Mouse (Mus musculus): ENCODE measurements around the gene Lypd6b.

Gene Lypd6b

DNA sequence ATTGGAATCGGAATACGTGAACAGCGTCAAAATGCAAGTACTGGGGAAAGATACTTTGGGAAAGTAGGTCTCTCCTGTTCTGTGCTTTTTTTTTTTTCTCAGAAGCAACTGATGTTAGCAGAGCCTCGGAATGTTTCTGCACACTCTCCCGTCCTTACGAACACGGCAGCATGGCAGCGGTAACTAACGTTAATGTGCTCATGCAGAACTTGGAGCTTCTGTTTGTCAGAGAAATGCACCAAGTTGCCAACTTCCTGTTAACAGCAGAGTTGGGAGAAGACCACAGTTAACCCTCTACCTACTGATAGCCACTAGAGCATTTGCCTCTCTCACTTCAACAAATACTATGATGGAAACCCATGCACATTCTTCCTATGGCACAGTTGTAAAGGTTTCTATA lies 93.0 kb downstream of the Lypd6b start:
- no peak for DNase-seq

DNA sequence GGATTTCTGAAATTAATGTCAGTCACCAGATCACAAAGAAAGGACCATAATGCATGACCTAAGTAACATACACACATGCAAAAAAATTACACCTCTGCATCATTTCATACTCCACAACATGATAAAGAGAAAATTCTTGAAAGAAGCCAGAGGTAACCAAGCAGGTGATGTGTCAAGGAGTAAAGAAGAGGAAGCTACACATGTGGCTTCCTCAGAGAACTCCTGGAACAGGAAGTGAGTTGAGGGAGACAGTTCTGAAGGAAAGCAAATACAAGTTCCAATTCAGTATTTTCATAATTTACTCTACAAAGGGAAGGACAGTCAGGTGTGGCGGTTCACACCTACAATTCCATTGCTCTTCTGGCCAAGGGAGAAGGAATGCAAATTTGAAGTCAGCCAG lies 93.5 kb downstream of the Lypd6b start:
- no peak for DNase-seq

DNA sequence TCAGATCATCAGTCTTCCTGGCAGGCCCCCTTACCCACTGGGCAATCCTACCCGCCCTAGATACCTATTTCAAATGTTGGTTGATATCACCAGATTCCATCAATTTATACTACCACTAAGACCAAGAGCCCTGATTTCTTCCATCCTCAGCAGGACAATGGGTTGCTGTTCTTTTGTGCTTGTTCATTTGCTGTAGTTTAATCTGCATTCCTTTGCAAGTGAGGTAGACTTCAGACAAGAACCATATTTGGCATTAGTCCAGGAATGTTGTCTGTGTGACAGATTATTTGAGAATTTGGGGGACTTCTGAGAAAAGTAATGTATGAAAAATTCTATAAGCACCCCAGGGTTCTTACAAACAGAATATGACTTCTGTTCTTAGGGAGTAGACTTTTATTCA lies 95.0 kb downstream of the Lypd6b start:
- DNase-seq: no peak

DNA sequence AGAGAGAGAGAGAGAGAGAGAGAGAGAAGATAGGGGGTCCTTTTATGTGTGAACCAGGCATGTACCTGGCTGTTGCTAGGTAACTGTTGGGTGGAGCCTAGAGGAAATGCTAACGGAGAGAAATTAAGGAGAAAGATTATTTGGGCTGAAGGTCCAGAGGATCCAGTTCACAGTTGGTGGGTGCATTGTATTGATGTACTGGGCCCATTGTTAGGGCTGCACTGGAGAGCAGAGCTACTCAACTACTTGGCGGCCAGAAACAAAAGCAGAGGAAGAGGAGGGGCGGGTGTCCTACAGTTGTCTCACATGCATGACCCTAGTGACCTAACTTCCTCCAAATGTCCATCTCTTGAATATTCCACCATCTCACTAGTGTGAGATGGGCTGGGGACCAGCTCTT lies 96.5 kb downstream of the Lypd6b start:
- DNase-seq: no peak

DNA sequence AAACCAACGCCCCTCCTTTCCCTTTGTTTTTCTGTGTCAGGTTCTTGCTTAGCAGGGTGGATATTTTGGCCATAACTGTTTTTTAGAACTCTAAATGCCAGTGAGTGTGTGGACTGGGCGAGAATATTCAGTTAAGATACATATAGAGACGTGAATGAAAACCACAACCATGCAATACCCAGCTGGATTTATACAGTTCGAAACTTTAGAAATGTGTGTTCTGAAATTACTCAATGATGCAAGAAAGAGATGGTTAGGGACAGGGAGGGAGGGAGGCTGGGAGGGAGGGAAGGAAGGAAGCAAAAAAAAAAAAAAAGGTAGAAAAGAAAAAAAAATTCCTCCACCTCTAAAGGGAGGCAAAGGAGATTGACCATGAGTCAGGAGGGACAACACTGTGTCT lies 98.7 kb downstream of the Lypd6b start:
- DNase-seq: no peak

DNA sequence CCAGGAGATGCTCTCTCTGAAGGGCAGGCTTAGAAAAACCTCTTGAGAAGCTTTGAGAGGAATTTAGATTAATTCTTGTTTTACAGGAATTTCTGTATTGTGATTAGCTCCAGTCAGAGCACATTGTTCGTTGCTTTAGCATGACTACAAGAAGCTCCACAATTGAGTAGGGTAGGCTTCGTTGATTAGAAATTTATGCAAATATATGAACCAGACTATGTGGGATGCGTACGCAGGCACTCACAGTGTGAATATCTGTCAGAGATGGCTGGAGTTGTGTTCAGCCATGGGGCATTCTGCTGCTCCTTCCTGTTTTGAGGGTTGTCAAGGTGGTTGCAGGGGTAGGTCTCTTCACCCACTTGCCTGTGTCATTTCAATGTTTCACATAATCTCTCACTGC lies 100.9 kb downstream of the Lypd6b start:
- DNase-seq: no peak

DNA sequence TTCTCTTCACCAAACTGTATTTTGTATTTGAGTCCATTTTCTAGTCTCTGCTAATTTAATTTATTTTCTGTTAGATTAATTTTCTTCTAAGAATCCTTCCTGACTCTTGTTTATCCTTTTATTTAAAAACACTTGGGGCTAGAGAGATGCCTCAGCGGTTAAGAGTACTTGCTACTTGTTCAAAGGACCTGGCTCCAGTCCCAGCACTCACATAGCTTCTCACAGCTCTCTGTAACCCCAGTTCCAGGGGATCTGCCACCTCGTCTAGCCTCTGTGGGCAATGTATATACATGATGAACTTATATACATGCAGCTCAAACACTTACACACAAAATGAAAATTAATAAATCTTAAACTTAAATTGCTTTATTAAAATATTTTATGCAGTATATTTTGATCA lies 103.2 kb downstream of the Lypd6b start:
- no peak for DNase-seq

DNA sequence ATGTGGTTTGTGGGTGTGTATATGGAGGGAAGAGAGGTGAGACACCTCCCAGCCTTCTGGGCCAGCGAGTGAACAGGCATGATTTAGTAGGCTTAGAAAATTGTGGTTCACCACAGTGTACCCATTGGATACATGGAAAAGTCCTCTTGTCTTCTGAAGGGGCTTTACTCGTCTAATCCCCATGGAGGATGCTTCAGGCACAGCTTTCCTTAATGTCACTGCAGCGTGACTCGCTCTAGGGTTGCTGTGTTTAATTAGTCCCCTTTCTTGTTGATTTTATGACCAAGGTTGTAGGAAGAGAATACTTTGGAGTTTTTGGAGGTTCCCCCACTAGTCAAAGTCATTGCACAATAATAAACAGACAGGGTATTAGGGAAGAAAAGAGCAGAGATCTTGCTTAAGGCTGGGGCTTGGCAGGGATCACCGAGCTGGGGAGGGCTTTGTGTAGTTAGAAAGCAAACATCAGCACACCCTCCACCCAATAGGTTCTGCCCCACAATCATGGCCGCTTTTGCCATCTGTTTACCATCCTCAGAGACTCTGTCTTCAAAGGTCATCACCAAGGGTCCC lies 122.4 kb downstream of the Lypd6b start:
- no peak for DNase-seq

DNA sequence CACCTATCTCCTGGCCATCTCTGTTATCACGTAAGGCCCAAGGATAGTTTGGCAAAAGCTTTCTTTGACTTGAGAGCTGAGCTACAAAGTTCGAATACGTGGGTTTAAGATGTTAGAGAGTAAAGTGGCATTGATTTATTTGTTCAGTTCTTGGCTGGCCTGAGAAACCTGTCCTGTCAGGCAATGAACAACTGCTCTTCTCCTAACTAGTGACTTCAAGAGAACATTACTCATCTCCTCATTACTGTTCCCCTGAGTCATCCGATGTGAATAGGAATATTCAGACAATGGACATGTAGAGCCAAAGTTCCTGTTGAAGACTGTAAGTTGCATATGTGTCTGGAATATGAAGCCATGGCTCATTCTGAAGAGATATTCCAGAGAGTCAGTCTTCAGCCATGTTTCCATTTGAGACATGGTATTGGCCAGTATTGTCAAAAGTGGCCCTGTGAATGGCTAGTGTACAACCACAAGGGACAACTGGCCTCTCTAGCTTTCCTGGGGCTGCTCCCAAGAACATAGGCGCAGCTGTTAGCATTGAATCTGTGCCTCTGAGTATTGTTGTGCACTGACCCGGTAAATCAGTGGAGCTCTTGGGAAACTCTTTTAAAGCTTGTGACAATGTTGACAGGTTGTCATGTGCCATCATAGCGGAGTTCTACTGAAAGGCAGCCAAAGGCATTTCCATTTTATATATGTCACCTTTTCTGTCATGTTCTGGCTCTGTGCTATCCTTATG lies 124.0 kb downstream of the Lypd6b start:
- no peak for DNase-seq

DNA sequence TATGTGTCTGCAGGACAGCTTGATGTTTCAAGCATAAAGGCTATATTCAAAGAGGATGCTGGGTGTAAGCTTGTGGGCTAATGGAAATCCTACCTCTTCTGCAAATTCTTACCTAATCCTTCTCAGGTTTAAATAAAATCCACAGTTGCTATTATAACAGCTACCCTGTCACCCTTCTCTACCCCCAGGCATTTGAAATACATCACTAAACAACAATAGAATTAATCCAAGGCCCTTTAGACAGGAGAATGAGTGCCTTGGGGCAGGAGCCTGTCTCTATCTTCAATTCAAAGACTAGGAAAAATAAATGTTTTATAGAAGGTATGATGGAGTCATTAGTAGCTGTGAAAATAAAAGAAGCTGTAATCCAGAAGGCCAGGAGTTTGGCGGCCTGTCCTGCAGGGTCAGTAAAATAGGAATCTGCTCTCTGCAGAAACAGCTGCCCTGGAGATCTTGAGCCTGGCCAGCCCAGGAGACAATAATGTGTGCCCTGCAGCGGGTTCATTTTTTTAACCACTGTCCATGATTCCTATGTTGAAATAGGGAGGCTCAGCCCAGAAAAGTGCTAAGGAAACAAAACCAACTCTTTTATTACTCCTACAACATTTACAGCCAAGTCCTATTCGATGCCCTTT lies 124.9 kb downstream of the Lypd6b start:
- no peak for DNase-seq

DNA sequence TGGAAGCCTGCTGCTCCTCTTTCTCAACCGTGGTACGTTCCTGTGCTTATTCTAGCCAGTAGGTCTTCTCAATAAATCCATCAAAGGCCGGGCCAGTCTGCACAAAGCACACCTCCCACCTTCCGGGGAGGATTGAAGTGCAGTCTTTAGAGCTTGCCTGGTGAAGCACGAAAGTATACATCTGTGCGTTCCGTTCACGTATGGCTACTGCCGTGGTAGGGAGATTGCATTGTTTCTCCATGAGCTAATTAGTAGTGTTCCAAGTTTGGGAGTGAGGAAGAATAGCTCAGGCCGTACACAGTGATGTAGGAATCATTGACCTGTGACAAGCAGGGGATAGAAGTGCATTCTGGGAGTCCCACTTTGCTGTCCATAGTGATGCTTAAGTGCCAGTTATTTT lies 130.0 kb downstream of the Lypd6b start:
- DNase-seq: no peak

DNA sequence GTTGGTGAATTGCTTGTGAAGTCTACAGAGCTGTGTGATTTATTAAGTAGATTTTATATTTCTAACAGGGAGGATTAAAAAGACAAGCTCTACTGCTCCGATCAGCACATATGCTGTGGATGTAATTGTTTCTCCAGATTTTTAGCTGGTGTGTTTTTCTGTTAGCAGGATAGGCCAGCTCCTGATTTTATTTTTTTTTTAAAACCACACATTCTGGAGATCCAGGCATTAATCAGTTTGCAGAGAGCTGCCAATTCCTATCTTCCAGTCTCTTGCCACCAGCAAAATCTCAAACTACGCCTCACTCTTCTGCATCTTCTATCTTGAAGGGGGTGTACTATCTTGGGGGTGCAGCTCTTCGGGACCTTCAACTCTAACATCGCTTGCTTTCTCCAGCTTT lies 130.6 kb downstream of the Lypd6b start:
- no peak for DNase-seq

DNA sequence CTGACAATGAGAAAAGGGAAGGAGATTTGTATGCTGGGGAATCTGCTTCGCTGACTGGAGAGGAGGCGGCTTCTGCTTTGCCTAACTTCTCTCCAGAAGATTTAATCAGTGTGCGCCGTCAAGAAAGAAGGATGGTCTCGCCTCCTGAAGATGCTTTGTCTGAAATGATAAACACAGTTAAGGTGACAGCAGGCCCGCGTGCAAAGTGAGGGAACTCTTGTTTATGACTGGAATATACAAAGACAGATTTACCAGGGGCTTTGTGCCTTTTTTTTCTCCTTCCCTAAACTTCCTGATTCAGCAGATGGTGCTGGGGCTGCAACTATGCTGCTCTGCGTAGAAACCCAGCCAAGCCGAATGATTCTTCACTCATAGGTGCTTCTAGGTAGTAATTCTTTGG lies 131.2 kb downstream of the Lypd6b start:
- DNase-seq: peak; percentile 5

DNA sequence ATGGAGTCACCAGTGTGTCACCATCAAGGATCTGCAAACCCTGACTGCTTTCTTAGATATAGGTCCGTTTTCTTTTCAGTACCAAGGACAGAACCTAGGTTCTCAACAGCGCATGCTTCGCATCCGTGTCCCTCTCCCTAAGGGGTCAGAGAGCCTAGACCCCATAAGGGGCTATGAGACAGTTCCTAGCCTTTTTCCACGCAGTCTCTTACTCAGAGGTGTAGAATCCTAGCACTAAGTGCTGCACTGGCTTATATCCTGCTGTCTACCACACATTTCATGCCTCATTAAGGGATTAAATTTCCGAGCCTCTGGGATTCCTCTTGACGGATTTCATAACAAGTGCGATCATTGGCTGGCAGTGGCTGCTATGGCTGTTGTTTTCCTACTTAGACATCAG lies 134.5 kb downstream of the Lypd6b start:
- no peak for DNase-seq

DNA sequence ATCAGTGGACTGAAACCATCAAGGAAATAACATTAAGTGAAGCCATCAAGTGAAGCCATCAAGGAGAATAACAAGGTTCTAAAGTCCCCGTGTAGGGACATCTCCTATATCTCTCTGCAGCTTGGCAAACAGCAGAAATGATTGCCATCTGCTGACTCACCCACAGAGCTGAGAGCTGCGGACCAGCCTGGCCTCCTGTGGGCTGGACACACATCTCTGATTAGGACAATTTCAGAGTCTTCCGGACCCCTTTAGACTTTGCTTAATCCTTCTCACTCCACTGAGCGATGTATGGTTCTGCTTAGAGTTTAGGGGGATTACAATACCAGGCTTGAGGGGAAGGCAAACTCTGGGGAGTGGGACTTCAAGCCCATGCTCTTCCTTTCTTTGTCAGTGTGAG lies 135.3 kb downstream of the Lypd6b start:
- DNase-seq: no peak

DNA sequence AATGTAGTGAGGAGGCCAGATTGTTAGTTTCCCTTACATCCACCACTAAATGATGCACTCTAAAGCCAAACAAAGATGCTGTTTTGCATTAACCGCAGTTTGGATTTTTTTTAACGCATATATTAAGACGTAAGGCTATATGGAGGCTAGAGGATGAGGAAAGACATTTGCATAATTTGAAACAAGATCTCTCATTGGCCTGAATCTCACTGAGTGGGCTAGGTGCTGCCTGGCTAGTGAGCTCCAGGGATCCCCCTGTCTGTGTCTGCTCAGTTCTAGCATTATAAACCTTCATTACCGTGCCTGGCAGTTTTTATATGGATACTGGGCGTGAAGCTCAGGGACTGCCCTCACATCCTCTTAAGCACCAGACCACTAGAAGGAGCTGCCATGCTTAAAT lies 138.7 kb downstream of the Lypd6b start:
- no peak for DNase-seq

DNA sequence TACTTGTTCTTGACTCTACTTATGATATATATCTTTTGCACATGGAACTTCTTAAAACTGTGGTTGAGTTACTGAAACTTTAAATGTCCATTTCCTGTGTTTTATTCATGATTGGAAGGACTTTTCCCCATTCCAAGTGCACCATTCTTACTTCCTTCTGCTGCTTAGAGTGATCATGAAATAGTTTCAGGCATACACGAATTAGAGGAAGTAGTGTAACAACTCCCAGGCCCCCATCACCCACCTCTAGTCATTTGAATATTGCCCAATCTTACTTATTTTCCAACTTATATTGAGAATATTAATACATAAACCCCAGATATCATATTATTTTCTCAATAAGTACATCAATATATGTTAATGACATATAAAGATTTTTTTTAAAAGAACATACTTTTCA lies 139.9 kb downstream of the Lypd6b start:
- DNase-seq: no peak

DNA sequence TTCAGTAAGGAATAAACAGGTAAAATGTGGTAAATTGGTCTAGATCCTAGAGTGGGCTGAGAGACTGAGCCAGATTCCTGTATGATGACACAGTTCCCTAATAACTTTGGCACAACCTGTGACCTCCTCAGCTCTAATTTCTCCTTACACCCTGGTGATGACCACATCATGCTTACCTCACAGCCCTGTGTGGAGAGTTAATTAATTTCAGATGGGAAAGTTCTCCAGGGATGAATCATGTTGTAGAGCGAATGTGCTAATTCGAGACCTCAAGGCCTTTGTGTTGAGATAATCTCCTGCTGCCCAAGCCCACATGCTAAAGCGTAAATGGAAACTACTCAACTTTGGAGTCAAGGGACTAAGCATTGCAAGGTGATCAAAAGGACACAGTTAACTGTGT lies 142.4 kb downstream of the Lypd6b start:
- no peak for DNase-seq

DNA sequence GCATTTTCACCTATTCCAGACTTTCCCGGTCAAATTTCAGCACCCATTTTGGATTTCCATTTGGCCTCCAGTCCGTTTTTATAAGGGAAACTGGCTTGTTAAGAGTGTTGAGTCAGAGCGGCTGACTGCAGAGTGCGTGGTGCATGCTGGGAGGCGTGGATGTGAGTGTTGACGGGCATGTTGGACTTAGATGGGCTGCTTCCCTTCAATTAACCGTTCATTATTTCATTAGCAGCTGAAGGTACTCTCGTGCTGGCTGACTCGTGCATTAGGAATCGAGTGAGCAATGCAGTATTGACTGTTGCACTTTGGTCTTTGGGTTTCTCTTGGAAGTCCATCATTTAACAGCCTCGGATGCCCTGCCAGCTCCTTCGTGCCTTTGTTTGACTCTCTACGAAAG lies 150.1 kb downstream of the Lypd6b start:
- DNase-seq: no peak

DNA sequence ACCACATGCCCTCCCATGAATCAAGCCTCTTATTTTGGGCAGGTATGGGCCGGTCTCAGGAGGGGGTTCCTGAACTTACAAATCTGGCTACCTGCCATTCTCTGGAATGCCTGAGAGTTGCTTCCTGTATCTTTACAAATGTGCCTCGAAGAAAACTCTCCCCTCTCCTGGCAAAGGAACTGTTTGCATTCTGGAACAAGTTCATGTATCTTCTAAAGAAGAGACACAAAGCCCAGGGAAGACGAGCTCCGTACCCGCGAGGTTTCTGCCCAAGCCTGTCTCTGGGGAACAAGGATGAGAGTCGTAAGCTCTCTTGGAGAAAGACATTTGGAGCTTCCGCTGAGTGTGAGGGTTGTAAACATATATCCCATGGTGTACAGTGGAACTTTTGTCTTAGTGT lies 150.8 kb downstream of the Lypd6b start:
- no peak for DNase-seq

DNA sequence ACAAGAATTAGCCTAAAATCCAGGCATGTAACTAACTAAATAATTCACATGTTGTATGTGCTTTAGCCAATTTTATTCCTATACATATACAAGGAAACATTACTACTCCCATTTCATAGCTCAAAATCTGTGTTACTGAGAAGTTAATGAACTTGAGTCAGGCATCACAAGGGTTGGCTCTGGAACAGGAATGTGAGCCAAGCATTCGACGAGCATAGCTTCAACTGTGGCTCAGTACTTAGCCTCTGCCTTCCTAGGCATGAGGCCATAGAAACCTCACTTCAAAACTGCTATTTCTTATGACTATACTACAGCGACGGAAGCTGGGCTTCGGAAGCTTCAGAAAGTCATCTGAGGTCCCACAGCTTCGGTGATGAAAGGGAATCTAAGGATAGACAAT lies 152.9 kb downstream of the Lypd6b start:
- DNase-seq: no peak

DNA sequence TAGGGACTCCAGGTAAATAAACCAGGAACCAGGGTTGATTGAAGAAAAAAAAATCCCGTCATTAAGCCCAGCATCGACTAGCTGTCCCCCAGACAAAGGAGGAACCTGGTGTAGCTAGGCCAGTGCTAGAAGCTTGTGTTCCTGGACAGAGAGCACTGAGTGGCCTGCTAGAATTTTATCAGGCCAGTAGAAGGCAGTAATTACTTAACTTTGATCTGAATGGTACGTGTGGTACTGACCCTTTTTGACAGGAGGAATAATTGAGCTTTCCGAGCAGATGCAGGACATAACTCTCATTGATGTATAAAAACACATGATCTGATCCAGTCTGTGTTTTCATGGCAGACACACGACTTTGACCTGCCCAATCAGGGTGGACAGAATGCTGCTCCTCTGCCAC lies 154.6 kb downstream of the Lypd6b start:
- no peak for DNase-seq

DNA sequence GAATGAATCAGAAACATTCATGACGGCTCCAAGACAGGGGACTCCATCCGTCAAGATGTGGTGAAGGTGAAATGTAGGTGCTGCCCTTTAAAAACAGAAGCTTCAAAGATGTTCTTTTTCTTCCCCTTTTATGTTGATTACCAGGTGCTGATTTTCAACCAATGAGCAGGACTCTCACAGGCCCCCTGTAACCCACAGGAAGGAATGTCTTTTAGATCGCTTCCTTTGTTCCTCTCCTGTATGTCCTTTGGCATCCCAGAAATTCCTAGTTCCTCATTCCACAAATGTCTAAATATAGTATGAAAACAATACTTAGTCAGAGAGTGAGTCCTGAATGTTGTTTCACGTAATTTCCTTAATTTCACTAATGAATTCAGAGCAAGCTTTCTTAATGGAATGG lies 164.2 kb downstream of the Lypd6b start:
- DNase-seq: no peak

DNA sequence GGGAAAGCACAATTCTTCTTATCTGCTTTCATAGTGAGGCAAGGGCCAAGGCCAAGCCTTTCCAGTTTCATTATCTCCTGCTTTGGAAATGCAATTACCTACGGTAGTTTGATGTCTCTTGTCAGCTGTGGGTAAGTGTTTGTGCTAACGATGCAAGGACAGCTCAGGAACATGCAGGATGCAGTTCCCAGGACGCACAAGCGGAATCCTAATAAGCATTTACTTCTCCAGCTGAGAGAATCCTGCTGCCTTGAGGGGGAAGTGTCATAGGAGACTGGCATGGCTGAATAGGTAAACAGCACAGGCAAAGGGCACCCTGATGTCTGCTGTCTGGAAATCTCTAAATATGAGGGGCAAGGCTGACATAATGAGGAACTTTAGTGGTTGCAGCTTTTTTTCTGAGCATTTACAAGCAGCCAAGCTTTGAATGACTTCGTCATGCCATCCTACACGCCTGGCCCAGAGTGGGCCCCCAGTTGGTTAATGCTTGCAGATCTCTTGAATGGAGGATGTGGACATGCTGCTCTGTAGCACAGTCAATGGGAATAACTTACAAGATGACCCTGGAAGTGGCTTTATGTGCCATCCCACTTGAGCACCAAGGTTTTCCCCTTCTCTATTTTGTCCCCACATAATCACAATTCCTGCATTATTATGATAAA lies 165.3 kb downstream of the Lypd6b start:
- DNase-seq: no peak

Data from right cerebral cortex, postnatal 25 days (tissue).